Mouse (Mus musculus) forebrain, embryonic 12.5 days (tissue): Measurements from ENCODE around the gene Gm10320. TPM values are rescaled to one million over a fixed set of nuclear protein-coding genes. Genes with fewer than 3 reads are reported as not detected.

ENCODE experiments used
- ATAC-seq: fragments of 200-750 bp; cut with Nextera tagmentation; 2 replicates; pipeline ENCODE4 v1.8.0; 2017; ENCODE audit warnings: moderate TSS enrichment; ENCODE audit not compliant: low FRiP score
- H3K27ac ChIP-seq: fragments of 300-500 bp; sonication (generic); 2 replicates; pipeline ENCODE4 v1.5.1; 2016; ENCODE audit warnings: mild to moderate bottlenecking
- H3K27me3 ChIP-seq: fragments of 300-500 bp; sonication (generic); 2 replicates; pipeline ENCODE4 v1.6.1; 2016; ENCODE audit warnings: mild to moderate bottlenecking
- H3K36me3 ChIP-seq: fragments of 300-500 bp; sonication (generic); replicated peaks from 2 replicates; pipeline ENCODE4 v1.6.1; 2016; ENCODE audit warnings: mild to moderate bottlenecking
- H3K4me1 ChIP-seq: fragments of 300-500 bp; sonication (generic); 2 replicates; pipeline ENCODE4 v1.6.1; 2016
- H3K4me2 ChIP-seq: fragments of 300-500 bp; sonication (generic); 2 replicates; pipeline ENCODE4 v1.6.1; 2016; ENCODE audit warnings: mild to moderate bottlenecking, moderate library complexity
- H3K4me3 ChIP-seq: fragments of 300-500 bp; sonication (generic); replicated peaks from 2 replicates; pipeline ENCODE4 v1.5.1; 2016; ENCODE audit warnings: mild to moderate bottlenecking
- H3K9ac ChIP-seq: fragments of 300-500 bp; sonication (generic); 2 replicates; pipeline ENCODE4 v1.6.1; 2016; ENCODE audit warnings: mild to moderate bottlenecking
- H3K9me3 ChIP-seq: fragments of 300-500 bp; sonication (generic); 2 replicates; pipeline ENCODE4 v1.6.1; 2016
- WGBS: fragments of 180-500 bp; shearing (Covaris S2); methylation state at CpG from one replicate; pipeline ENCODE4 v1.1.7; 2016; 5-methylcytosine and 5-hydroxymethylcytosine counted together
- polyA plus RNA-seq: library from polyadenylated mRNA; unstranded; fragments of >200 nt; fragmentation: Nextera tagmentation; extraction: Ambion mirVana; gene quantifications from 2 replicates; pipeline ENCODE4 v1.2.1, GENCODE M21; 2016

Gm10320 gene
- polyA plus RNA-seq, 1 experiment from 2014 or later: 0.93 TPM

- peaks cover 98% of the 10 kb centered on the region for H3K27me3 ChIP-seq
- H3K36me3 ChIP-seq: no peaks in the 10 kb centered on the region
- H3K9me3 ChIP-seq: no peaks in the 10 kb centered on the region
- 0 out of 2 replicates have a peak overlapping the region, but pooled peaks have one; percentile 2 for H3K4me3 ChIP-seq
- peak overlapping the region; percentile 38 for H3K4me2 ChIP-seq
- peaks cover 40% of the 10 kb centered on the region for H3K4me1 ChIP-seq
- 2% methylated on average over 16 of the region's 16 CpGs for WGBS
- no peak overlapping the region for H3K9ac ChIP-seq
- no peak overlapping the region for H3K27ac ChIP-seq
- no peak for ATAC-seq
Measured at GRCm38 (mm10) chr13:98502236-98502812, 10.5 kb upstream of the Gm10320 start.

- no peak overlapping the region for H3K27ac ChIP-seq
- no peaks in the 10 kb centered on the region for H3K36me3 ChIP-seq
- H3K4me2 ChIP-seq: no peak overlapping the region
- WGBS: 11% methylated on average over 6 of the region's 6 CpGs
- H3K9ac ChIP-seq: no peak overlapping the region
- no peak for ATAC-seq
- peaks cover 98% of the 10 kb centered on the region for H3K27me3 ChIP-seq
- no peak overlapping the region for H3K4me3 ChIP-seq
- H3K9me3 ChIP-seq: no peaks in the 10 kb centered on the region
- peaks cover 48% of the 10 kb centered on the region for H3K4me1 ChIP-seq
Measured at GRCm38 (mm10) chr13:98501321-98501720, 9.5 kb upstream of the Gm10320 start.

GRCm38 (mm10) chr13:98500471-98501125 lies 8.8 kb upstream of the Gm10320 start:
- H3K27me3 ChIP-seq: peaks cover 94% of the 10 kb centered on the region
- 23% methylated on average over 13 of the region's 13 CpGs for WGBS
- no peak overlapping the region for H3K27ac ChIP-seq
- H3K9me3 ChIP-seq: no peaks in the 10 kb centered on the region
- no peak overlapping the region for H3K4me3 ChIP-seq
- peaks cover 48% of the 10 kb centered on the region for H3K4me1 ChIP-seq
- no peak for ATAC-seq
- no peak overlapping the region for H3K4me2 ChIP-seq
- no peak overlapping the region for H3K9ac ChIP-seq
- no peaks in the 10 kb centered on the region for H3K36me3 ChIP-seq

- Histone ChIP-seq H3K4me1 (peaks cover 31% of the 10 kb centered on the region), H3K27ac (no peak overlapping the region), H3K4me3 (no peak overlapping the region), H3K27me3 (peaks cover 83% of the 10 kb centered on the region), H3K36me3 (no peaks in the 10 kb centered on the region), H3K9me3 (no peaks in the 10 kb centered on the region), H3K9ac (no peak overlapping the region), H3K4me2 (no peak overlapping the region)
- WGBS: 57% methylated on average over 5 of the region's 5 CpGs
- ATAC-seq: no peak
Measured at GRCm38 (mm10) chr13:98498561-98498960, 6.8 kb upstream of the Gm10320 start.

- ATAC-seq: no peak
- Histone ChIP-seq H3K27me3 (peaks cover 85% of the 10 kb centered on the region), H3K4me2 (no peak overlapping the region), H3K9me3 (no peaks in the 10 kb centered on the region), H3K9ac (no peak overlapping the region), H3K36me3 (no peaks in the 10 kb centered on the region), H3K4me3 (no peak overlapping the region), H3K4me1 (peaks cover 26% of the 10 kb centered on the region), H3K27ac (no peak overlapping the region)
- 75% methylated on average over 11 of the region's 11 CpGs for WGBS
Measured at GRCm38 (mm10) chr13:98498080-98498479, 6.3 kb upstream of the Gm10320 start.

GRCm38 (mm10) chr13:98496917-98497870 lies 5.4 kb upstream of the Gm10320 start:
- no peaks in the 10 kb centered on the region for H3K36me3 ChIP-seq
- peak overlapping the region; percentile 9; the same call in 1 of the 2 replicates for H3K4me2 ChIP-seq
- H3K9me3 ChIP-seq: no peaks in the 10 kb centered on the region
- no peak overlapping the region for H3K27ac ChIP-seq
- H3K9ac ChIP-seq: no peak overlapping the region
- peaks cover 83% of the 10 kb centered on the region for H3K27me3 ChIP-seq
- peak; percentile 55 for ATAC-seq
- peaks cover 17% of the 10 kb centered on the region for H3K4me1 ChIP-seq
- no peak overlapping the region for H3K4me3 ChIP-seq
- WGBS: 12% methylated on average over 16 of the region's 16 CpGs

- 65% methylated on average over 7 of the region's 8 CpGs for WGBS
- Histone ChIP-seq H3K9ac (no peak overlapping the region), H3K27ac (no peak overlapping the region), H3K36me3 (no peaks in the 10 kb centered on the region), H3K4me3 (no peak overlapping the region), H3K9me3 (no peaks in the 10 kb centered on the region), H3K27me3 (peaks cover 57% of the 10 kb centered on the region), H3K4me2 (no peak overlapping the region), H3K4me1 (peaks cover 12% of the 10 kb centered on the region)
- ATAC-seq: no peak
Measured at GRCm38 (mm10) chr13:98494492-98495064, 2.8 kb upstream of the Gm10320 start.

GRCm38 (mm10) chr13:98492569-98493255 lies 911 bp upstream of the Gm10320 start:
- Histone ChIP-seq H3K4me1 (peaks cover 12% of the 10 kb centered on the region), H3K9me3 (no peaks in the 10 kb centered on the region), H3K9ac (no peak overlapping the region), H3K27me3 (peaks cover 38% of the 10 kb centered on the region), H3K4me2 (no peak overlapping the region), H3K4me3 (no peak overlapping the region), H3K27ac (no peak overlapping the region), H3K36me3 (no peaks in the 10 kb centered on the region)
- WGBS: 62% methylated on average over 9 of the region's 9 CpGs
- no peak for ATAC-seq

- H3K27ac ChIP-seq: no peak overlapping the region
- no peaks in the 10 kb centered on the region for H3K9me3 ChIP-seq
- 0 out of 2 replicates have a peak, but pooled peaks cover 9% of the 10 kb centered on the region for H3K27me3 ChIP-seq
- no peaks in the 10 kb centered on the region for H3K36me3 ChIP-seq
- H3K9ac ChIP-seq: no peak overlapping the region
- no peak for ATAC-seq
- H3K4me1 ChIP-seq: no peaks in the 10 kb centered on the region
- no peak overlapping the region for H3K4me2 ChIP-seq
- WGBS: 90% methylated on average over 6 of the region's 6 CpGs
- no peak overlapping the region for H3K4me3 ChIP-seq
Measured at GRCm38 (mm10) chr13:98486726-98487125, 5.1 kb downstream of the Gm10320 start.

GRCm38 (mm10) chr13:98486161-98486560 lies 5.6 kb downstream of the Gm10320 start:
- no peak overlapping the region for H3K4me2 ChIP-seq
- H3K36me3 ChIP-seq: no peaks in the 10 kb centered on the region
- no peak overlapping the region for H3K4me3 ChIP-seq
- H3K27ac ChIP-seq: no peak overlapping the region
- H3K4me1 ChIP-seq: no peaks in the 10 kb centered on the region
- H3K27me3 ChIP-seq: 0 out of 2 replicates have a peak, but pooled peaks cover 9% of the 10 kb centered on the region
- WGBS: 83% methylated on average over 3 of the region's 3 CpGs
- H3K9ac ChIP-seq: no peak overlapping the region
- H3K9me3 ChIP-seq: no peaks in the 10 kb centered on the region
- ATAC-seq: no peak

GRCm38 (mm10) chr13:98485440-98485839 lies 6.4 kb downstream of the Gm10320 start:
- Histone ChIP-seq H3K4me2 (no peak overlapping the region), H3K9ac (no peak overlapping the region), H3K27me3 (0 out of 2 replicates have a peak, but pooled peaks cover 9% of the 10 kb centered on the region), H3K4me1 (no peaks in the 10 kb centered on the region), H3K9me3 (no peaks in the 10 kb centered on the region), H3K4me3 (no peak overlapping the region), H3K36me3 (no peaks in the 10 kb centered on the region), H3K27ac (no peak overlapping the region)
- 91% methylated on average over 5 of the region's 5 CpGs for WGBS
- no peak for ATAC-seq
